Mouse (Mus musculus): ENCODE measurements at regions not wholly inside any gene's neighbourhood (a gene's known extent, or its start where the extent isn't known, plus 50 kb on each side); places are given as distances from the start of the nearest gene placed in this dataset.
"Not testable (repeated sequence)": the region's sequence is repeated elsewhere in the genome, so short reads cannot be mapped to it uniquely, and the experiment has no call there.

DNA sequence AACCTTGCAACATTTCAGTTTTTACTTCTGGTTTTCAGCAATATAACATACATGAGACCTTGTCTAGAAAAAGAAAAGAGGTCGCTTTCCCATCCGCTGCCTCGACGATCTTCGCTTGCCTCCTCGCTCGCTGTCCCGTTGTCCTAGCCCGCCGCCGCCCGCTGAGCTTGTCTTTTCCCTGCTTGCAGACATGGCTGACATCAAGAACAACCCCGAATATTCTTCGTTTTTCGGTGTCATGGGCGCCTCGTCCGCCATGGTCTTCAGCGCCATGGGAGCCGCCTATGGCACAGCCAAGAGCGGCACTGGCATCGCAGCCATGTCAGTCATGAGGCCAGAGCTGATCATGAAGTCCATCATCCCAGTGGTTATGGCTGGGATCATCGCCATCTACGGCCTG lies 64.7 kb upstream of the Trim24 start:
- not testable (repeated sequence) for H3K4me1 ChIP-seq (ENCODE audit: control insufficient read depth, insufficient read depth, insufficient read length, low read length); H3K27ac ChIP-seq (replicated peaks; ENCODE audit: low read depth, low read length); H3K4me3 ChIP-seq (ENCODE audit: insufficient read depth, low read depth, low read length)

DNA sequence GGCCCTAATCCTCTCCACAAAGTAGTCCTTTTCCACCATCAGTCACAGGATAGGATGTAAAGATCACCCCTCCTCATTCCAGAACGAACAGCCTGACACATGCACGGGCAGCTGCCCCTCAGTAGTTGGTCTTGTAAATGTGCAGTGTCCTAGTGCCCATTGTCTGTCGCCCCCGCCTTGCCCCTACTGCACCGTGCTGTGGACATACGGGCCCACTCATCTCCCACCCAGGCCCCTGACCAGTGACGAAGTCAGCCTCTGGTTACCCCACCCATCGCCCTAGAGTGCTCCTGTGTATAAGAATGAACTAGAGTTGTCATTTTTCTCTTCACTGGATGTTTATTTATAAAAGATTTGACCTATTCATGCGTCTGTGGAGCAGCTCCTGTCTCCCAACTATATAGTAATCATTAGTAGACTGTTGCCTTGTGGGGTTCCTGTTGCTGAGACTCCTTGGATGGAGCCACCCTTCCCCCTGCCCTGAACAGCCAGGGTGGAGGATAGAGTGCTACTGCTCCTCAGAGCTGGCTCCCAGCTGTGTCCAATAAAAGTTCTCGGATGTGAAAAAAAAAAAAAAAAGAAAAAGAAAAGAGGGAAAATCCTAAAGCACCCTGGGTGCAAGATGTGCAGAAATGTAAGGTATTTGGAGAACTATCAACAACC lies 64.0 kb upstream of the Trim24 start:
- H3K4me1 ChIP-seq (ENCODE audit: control insufficient read depth, insufficient read depth, insufficient read length, low read length); H3K4me3 ChIP-seq (ENCODE audit: insufficient read depth, low read depth, low read length); H3K27ac ChIP-seq (replicated peaks; ENCODE audit: low read depth, low read length): not testable (repeated sequence)

DNA sequence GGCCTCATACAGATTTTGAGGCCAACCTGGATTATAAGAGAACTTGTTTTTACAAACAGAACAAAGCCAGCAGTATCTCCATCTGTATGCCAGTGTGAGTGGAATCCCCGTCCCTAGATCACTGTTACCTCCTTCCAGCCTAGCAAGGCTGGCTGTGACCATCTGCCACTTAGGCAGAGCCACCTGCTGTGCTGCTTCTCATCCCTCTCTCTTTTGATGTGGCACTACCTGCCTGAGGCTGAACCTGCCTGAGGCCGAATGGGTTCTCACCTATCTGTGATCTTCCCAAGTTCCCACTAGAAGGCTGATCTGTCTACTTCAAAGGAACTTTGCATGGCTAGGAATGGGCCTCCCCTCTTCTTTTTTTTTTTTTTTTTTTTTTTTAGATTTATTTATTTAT lies 55.4 kb upstream of the Trim24 start:
- H3K4me3 ChIP-seq (ENCODE audit: insufficient read depth, low read depth, low read length); H3K27ac ChIP-seq (replicated peaks; ENCODE audit: low read depth, low read length); H3K4me1 ChIP-seq (ENCODE audit: control insufficient read depth, insufficient read depth, insufficient read length, low read length): not testable (repeated sequence)
